Mouse (Mus musculus): ENCODE measurements around the gene Ccdc88a. TPM values are rescaled to one million over a fixed set of nuclear protein-coding genes. Genes with fewer than 3 reads are reported as not detected.

The Ccdc88a gene
- polyA plus RNA-seq, 1 experiment from 2014 or later: 58.1 TPM

DNA sequence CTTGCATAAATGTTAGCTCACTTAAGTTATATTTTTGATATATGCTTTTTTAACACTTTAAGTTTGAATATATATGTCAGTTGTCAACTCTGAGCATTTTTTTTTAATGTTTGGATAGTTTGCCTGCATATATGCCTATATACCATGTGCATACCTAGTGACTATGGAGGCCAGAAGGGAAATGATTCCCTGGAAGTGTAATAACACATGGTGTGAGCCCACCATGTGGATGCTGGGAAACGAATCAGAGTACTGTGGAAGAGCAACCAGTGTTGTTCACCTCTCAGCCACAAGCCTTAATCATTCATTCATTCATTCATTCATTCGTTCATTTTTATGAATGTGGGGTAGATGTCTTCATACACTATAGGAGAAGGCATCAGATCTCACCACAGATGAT is 26.9 kb downstream of the Ccdc88a start:
- Histone ChIP-seq H3K9me3 (ENCODE audit: control insufficient read depth, low read length) (no peaks in the 10 kb centered on the region), H3K36me3 (ENCODE audit: control insufficient read depth, insufficient read depth, low read length) (no peaks in the 10 kb centered on the region), H3K27me3 (ENCODE audit: control insufficient read depth, insufficient read depth, low read length) (no peaks in the 10 kb centered on the region), H3K27ac (ENCODE audit: low read depth, low read length) (no peak overlapping the region), H3K9ac (ENCODE audit: low read depth, low read length) (no peak overlapping the region), H3K4me3 (ENCODE audit: low read depth, low read length) (no peak overlapping the region), H3K4me2 (replicated peaks; ENCODE audit: low read depth, low read length) (no peak overlapping the region), H3K4me1 (replicated peaks; ENCODE audit: control insufficient read depth, insufficient read depth, low read length) (no peaks in the 10 kb centered on the region)
- 92% methylated on average over 2 of the region's 2 CpGs for WGBS
- no peak for ATAC-seq (ENCODE audit: low FRiP score)
- DNase-seq (ENCODE audit: low spot score): no peak

DNA sequence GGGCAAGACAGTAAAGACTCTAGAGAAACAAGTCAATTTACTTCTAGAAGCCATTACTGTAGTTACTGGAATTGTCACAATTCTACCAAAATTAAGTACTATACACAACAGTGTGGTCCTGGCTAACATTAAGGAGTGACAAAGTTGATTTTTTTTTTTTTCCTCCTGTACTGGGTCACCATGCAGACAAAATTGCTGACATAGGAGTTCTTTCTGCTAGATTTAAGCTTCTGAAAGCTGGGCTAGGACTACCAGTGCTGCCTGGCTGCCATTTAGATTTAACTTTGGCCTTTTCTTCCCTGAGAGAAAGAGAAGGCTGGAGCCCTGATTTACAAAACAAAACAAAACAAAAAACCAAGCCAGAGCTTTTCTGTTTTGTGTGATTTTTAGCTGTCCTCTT is 32.8 kb downstream of the Ccdc88a start:
- Histone ChIP-seq H3K4me3 (ENCODE audit: low read depth, low read length) (no peak overlapping the region), H3K4me1 (replicated peaks; ENCODE audit: control insufficient read depth, insufficient read depth, low read length) (no peaks in the 10 kb centered on the region), H3K27me3 (ENCODE audit: control insufficient read depth, insufficient read depth, low read length) (no peaks in the 10 kb centered on the region), H3K36me3 (ENCODE audit: control insufficient read depth, insufficient read depth, low read length) (no peaks in the 10 kb centered on the region), H3K27ac (ENCODE audit: low read depth, low read length) (no peak overlapping the region), H3K9ac (ENCODE audit: low read depth, low read length) (no peak overlapping the region), H3K9me3 (ENCODE audit: control insufficient read depth, low read length) (no peaks in the 10 kb centered on the region), H3K4me2 (replicated peaks; ENCODE audit: low read depth, low read length) (no peak overlapping the region)
- ATAC-seq (ENCODE audit: low FRiP score) (no peak), DNase-seq (ENCODE audit: low spot score) (no peak)

DNA sequence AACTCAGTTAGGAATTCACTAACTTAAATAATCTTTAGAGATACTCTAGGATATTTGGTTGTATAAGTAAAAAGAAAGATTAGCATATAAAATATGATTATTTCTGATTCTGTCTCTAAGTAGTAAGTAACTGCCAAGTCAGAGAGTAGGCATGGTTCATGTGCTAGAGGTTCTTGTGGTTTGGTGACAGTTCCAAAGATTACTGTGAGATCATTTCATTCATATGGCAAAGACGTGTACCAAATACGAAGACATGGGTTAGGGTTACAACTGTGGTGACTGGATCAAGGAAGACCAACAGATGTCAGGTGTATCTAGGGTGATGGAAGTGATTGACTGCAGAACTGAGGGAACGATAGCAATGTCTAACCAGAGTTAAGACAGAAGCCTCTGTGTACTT is 50.0 kb downstream of the Ccdc88a start:
- WGBS: 98% methylated on average over 3 of the region's 3 CpGs
- no peaks in the 10 kb centered on the region for H3K4me1 ChIP-seq (replicated peaks; ENCODE audit: control insufficient read depth, insufficient read depth, low read length)
- DNase-seq (ENCODE audit: low spot score) (no peak), ATAC-seq (ENCODE audit: low FRiP score) (no peak)
- H3K27me3 ChIP-seq (ENCODE audit: control insufficient read depth, insufficient read depth, low read length): no peaks in the 10 kb centered on the region
- no peak overlapping the region for H3K9ac ChIP-seq (ENCODE audit: low read depth, low read length)
- 0 out of 2 replicates have a peak, but pooled peaks cover 2% of the 10 kb centered on the region for H3K36me3 ChIP-seq (ENCODE audit: control insufficient read depth, insufficient read depth, low read length)
- H3K27ac ChIP-seq (ENCODE audit: low read depth, low read length): no peak overlapping the region
- H3K4me2 ChIP-seq (replicated peaks; ENCODE audit: low read depth, low read length): no peak overlapping the region
- no peaks in the 10 kb centered on the region for H3K9me3 ChIP-seq (ENCODE audit: control insufficient read depth, low read length)
- no peak overlapping the region for H3K4me3 ChIP-seq (ENCODE audit: low read depth, low read length)

DNA sequence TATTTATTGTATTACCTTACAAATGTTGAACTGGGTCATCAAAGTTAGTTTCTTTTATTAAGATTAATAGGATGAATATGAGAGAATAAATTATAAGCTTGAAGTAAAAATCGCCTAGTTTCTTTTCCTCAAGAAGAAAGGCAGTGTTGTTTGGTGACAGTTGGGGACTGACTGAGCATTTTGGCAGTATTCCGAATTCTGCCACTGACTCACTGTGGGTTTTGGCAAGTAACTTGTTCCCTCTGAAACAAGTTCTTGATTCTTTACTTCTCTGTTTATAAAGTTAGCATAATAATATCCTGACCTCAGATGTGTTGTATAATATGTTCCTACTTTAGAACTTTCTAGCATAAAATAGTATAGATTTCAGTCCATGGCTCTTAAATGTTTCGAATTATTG is 55.3 kb downstream of the Ccdc88a start:
- Histone ChIP-seq H3K9me3 (ENCODE audit: control insufficient read depth, low read length) (no peaks in the 10 kb centered on the region), H3K4me1 (replicated peaks; ENCODE audit: control insufficient read depth, insufficient read depth, low read length) (no peaks in the 10 kb centered on the region), H3K36me3 (ENCODE audit: control insufficient read depth, insufficient read depth, low read length) (0 out of 2 replicates have a peak, but pooled peaks cover 2% of the 10 kb centered on the region), H3K4me2 (replicated peaks; ENCODE audit: low read depth, low read length) (no peak overlapping the region), H3K4me3 (ENCODE audit: low read depth, low read length) (no peak overlapping the region), H3K27me3 (ENCODE audit: control insufficient read depth, insufficient read depth, low read length) (no peaks in the 10 kb centered on the region), H3K27ac (ENCODE audit: low read depth, low read length) (no peak overlapping the region), H3K9ac (ENCODE audit: low read depth, low read length) (no peak overlapping the region)
- DNase-seq (ENCODE audit: low spot score): no peak
- 86% methylated on average over 3 of the region's 3 CpGs for WGBS
- no peak for ATAC-seq (ENCODE audit: low FRiP score)

DNA sequence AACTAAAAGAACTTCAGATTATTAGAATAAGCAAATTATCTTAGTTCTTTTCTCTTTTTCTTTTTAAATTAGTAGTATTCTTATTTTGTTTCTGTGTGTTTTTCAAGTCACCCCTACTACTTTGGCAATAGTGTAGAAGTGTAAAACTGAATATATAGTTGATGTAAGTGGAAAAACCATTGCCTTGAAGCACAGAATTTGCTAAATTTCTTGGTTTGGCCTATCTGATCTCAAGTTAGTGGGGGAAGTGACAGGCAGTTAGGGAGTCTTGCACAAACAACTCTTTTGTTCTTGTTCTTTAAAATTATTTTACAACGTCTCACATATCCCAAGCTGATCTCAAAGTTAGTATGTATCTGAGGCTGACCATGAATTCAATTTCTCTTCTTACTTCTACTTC is 57.6 kb downstream of the Ccdc88a start:
- Histone ChIP-seq H3K4me2 (replicated peaks; ENCODE audit: low read depth, low read length) (no peak overlapping the region), H3K27me3 (ENCODE audit: control insufficient read depth, insufficient read depth, low read length) (no peaks in the 10 kb centered on the region), H3K36me3 (ENCODE audit: control insufficient read depth, insufficient read depth, low read length) (no peaks in the 10 kb centered on the region), H3K9me3 (ENCODE audit: control insufficient read depth, low read length) (no peaks in the 10 kb centered on the region), H3K27ac (ENCODE audit: low read depth, low read length) (no peak overlapping the region), H3K4me3 (ENCODE audit: low read depth, low read length) (no peak overlapping the region), H3K4me1 (replicated peaks; ENCODE audit: control insufficient read depth, insufficient read depth, low read length) (no peaks in the 10 kb centered on the region), H3K9ac (ENCODE audit: low read depth, low read length) (no peak overlapping the region)
- no peak for ATAC-seq (ENCODE audit: low FRiP score)
- 96% methylated on average over 1 of the region's 1 CpGs for WGBS
- DNase-seq (ENCODE audit: low spot score): no peak

DNA sequence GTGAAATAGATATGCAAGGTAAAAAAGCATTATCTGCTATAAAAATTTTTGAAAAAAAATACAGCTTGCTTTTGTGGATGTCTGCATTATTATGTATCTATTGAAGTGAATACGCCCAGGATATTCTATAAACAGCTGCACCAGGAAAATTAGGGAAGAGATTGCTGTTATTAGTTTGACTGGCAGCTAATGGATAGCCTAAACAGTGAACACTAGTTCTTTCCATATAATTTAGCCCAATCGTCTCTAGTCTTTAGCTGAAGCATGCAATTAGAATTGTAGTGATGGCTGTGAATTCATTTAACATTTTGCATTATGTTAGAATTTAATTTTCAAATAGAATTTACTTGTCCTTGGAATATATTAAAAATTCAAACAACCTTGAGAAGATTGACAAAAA is 75.3 kb downstream of the Ccdc88a start:
- Histone ChIP-seq H3K9me3 (ENCODE audit: control insufficient read depth, low read length) (no peaks in the 10 kb centered on the region), H3K27ac (ENCODE audit: low read depth, low read length) (no peak overlapping the region), H3K9ac (ENCODE audit: low read depth, low read length) (no peak overlapping the region), H3K27me3 (ENCODE audit: control insufficient read depth, insufficient read depth, low read length) (no peaks in the 10 kb centered on the region), H3K4me1 (replicated peaks; ENCODE audit: control insufficient read depth, insufficient read depth, low read length) (no peaks in the 10 kb centered on the region), H3K4me3 (ENCODE audit: low read depth, low read length) (no peak overlapping the region), H3K4me2 (replicated peaks; ENCODE audit: low read depth, low read length) (no peak overlapping the region), H3K36me3 (ENCODE audit: control insufficient read depth, insufficient read depth, low read length) (no peaks in the 10 kb centered on the region)
- DNase-seq (ENCODE audit: low spot score) (no peak), ATAC-seq (ENCODE audit: low FRiP score) (no peak)
- WGBS: 87% methylated on average over 2 of the region's 2 CpGs

DNA sequence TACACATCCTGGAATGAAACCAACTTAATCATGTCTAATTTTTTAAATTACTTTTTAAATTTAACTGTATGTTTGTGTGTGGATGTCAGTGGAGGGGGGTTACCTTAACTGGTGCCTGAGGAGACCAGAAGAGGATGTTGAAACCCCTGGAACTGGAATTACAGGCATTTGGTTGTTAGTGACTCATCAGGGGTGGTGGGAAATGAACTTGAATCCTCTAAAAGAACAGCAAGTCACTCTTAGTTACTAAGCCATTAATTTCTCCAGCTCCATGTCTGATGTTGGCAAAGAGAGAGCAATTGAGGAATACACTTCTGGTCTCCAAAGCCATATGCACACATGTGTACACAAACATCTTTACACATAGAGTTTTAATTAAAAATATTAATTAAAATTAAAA is 101.2 kb downstream of the Ccdc88a start:
- DNase-seq (ENCODE audit: low spot score): no peak
- Histone ChIP-seq H3K27me3 (ENCODE audit: control insufficient read depth, insufficient read depth, low read length) (no peaks in the 10 kb centered on the region), H3K4me2 (replicated peaks; ENCODE audit: low read depth, low read length) (no peak overlapping the region)

DNA sequence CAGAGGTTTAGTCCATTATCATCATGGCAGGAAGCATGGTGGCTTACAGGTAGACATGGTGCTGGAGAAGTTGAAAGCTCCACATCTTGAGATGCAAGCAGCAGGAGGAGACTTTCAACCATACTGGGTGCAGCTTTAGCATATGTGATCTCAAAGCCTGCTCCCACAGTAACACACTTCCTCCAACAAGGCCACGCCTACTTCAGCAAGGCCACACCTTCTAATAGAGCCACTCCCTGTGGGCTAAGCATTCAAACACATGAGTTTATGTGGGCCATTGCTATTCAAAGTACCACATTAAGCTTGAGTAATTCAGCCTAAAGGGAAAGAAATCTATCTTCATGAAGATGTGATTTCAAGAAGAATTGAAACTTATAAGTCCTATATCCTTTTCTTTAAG is 119.7 kb downstream of the Ccdc88a start:
- H3K4me3 ChIP-seq (ENCODE audit: low read depth, low read length): no peak overlapping the region
- H3K4me1 ChIP-seq (replicated peaks; ENCODE audit: control insufficient read depth, insufficient read depth, low read length): no peaks in the 10 kb centered on the region
- H3K9me3 ChIP-seq (ENCODE audit: control insufficient read depth, low read length): no peaks in the 10 kb centered on the region
- no peak overlapping the region for H3K27ac ChIP-seq (ENCODE audit: low read depth, low read length)
- 92% methylated on average over 1 of the region's 1 CpGs for WGBS
- no peak for DNase-seq (ENCODE audit: low spot score)
- ATAC-seq (ENCODE audit: low FRiP score): no peak
- no peak overlapping the region for H3K9ac ChIP-seq (ENCODE audit: low read depth, low read length)
- no peak overlapping the region for H3K4me2 ChIP-seq (replicated peaks; ENCODE audit: low read depth, low read length)
- no peaks in the 10 kb centered on the region for H3K36me3 ChIP-seq (ENCODE audit: control insufficient read depth, insufficient read depth, low read length)
- H3K27me3 ChIP-seq (ENCODE audit: control insufficient read depth, insufficient read depth, low read length): no peaks in the 10 kb centered on the region

More for the DNA sequence above, 101.2 kb downstream of the Ccdc88a start:
- H3K9me3 ChIP-seq (ENCODE audit: control insufficient read depth, low read length): no peaks in the 10 kb centered on the region
- no peak for ATAC-seq (ENCODE audit: low FRiP score)
- no peak overlapping the region for H3K27ac ChIP-seq (ENCODE audit: low read depth, low read length)
- H3K9ac ChIP-seq (ENCODE audit: low read depth, low read length): no peak overlapping the region
- H3K4me3 ChIP-seq (ENCODE audit: low read depth, low read length): no peak overlapping the region
- no peaks in the 10 kb centered on the region for H3K4me1 ChIP-seq (replicated peaks; ENCODE audit: control insufficient read depth, insufficient read depth, low read length)
- no peaks in the 10 kb centered on the region for H3K36me3 ChIP-seq (ENCODE audit: control insufficient read depth, insufficient read depth, low read length)

DNA sequence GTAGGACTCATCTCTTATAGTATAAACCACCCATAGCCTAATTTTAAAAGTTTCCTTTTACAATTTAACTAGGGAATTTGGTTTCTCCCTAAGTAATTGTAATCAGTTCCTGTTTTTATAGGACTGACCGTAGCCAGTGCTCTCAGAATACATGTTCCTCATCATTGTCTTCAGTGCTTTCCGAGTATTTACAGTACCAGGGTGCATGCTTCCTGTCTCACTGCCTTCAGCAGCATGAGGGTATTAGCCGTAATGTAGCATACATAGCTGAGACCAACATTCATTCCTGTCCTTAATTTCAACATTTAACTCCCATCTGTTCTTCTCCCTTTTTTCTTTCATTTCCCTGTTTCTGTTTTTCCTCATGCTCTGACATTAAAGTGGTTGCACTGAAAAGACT is 123.5 kb downstream of the Ccdc88a start:
- Histone ChIP-seq H3K9me3 (ENCODE audit: control insufficient read depth, low read length) (no peaks in the 10 kb centered on the region), H3K9ac (ENCODE audit: low read depth, low read length) (no peak overlapping the region), H3K4me1 (replicated peaks; ENCODE audit: control insufficient read depth, insufficient read depth, low read length) (no peaks in the 10 kb centered on the region), H3K4me3 (ENCODE audit: low read depth, low read length) (no peak overlapping the region), H3K36me3 (ENCODE audit: control insufficient read depth, insufficient read depth, low read length) (0 out of 2 replicates have a peak, but pooled peaks cover 3% of the 10 kb centered on the region), H3K27me3 (ENCODE audit: control insufficient read depth, insufficient read depth, low read length) (no peaks in the 10 kb centered on the region), H3K4me2 (replicated peaks; ENCODE audit: low read depth, low read length) (no peak overlapping the region), H3K27ac (ENCODE audit: low read depth, low read length) (no peak overlapping the region)
- 83% methylated on average over 3 of the region's 3 CpGs for WGBS
- no peak for DNase-seq (ENCODE audit: low spot score)
- no peak for ATAC-seq (ENCODE audit: low FRiP score)

Data from hindbrain, embryonic 11.5 days (tissue).